Mouse (Mus musculus): ENCODE data around the gene Dusp9. TPM values are rescaled to one million over a fixed set of nuclear protein-coding genes. Genes with fewer than 3 reads are reported as not detected.

Gene Dusp9
- 0.24 TPM in 1 of 4 replicates, not detected in the others for total RNA-seq (2023; ENCODE audit: inconsistent age)

GRCm38 (mm10) chrX:73639255-73639675 lies at the start of gene Dusp9:
TSS of gene Dusp9 (plus strand) at chrX:73639419.

GRCm38 (mm10) chrX:73659575-73660283 lies 20.5 kb downstream of the Dusp9 start, which contains the start of gene Pnck:
TSS of gene Pnck (minus strand) at chrX:73660117.

GRCm38 (mm10) chrX:73672879-73673618 lies 33.8 kb downstream of the Dusp9 start, which contains the start of gene Slc6a8:
TSS of gene Slc6a8 (plus strand) at chrX:73673150.

Other genes with a start within 250 kb of the Dusp9 start
- not detected in 4 replicates for gene Gm18336, start 240.7 kb upstream of the Dusp9 start, total RNA-seq (2023; ENCODE audit: inconsistent age)
- gene Zfp92, start 228.3 kb upstream of the Dusp9 start, total RNA-seq (2023; ENCODE audit: inconsistent age) = not detected in 4 replicates
- 0.54 TPM in 1 of 4 replicates, not detected in the others for gene Trex2, start 204.1 kb upstream of the Dusp9 start, total RNA-seq (2023; ENCODE audit: inconsistent age)
- gene Haus7, start 180.4 kb upstream of the Dusp9 start, total RNA-seq (2023; ENCODE audit: inconsistent age) = 19.5 to 22.9 TPM (median 21.4 TPM) in 4 replicates
- 0.29 to 0.94 TPM (median 0.44 TPM) in 4 replicates for gene Bgn, start 155.8 kb upstream of the Dusp9 start, total RNA-seq (2023; ENCODE audit: inconsistent age)
- not detected in 4 replicates for gene Atp2b3, start 136.3 kb upstream of the Dusp9 start, total RNA-seq (2023; ENCODE audit: inconsistent age)
- not detected in 4 replicates for gene Pnck, start 20.7 kb downstream of the Dusp9 start, total RNA-seq (2023; ENCODE audit: inconsistent age)
- gene Slc6a8, start 33.7 kb downstream of the Dusp9 start, total RNA-seq (2023; ENCODE audit: inconsistent age) = 0.27 to 0.93 TPM (median 0.61 TPM) in 3 of 4 replicates, not detected in the other
- 130 to 149 TPM (median 134 TPM) in 4 replicates for gene Bcap31, start 76.8 kb downstream of the Dusp9 start, total RNA-seq (2023; ENCODE audit: inconsistent age)
- 67.0 to 74.1 TPM (median 71.8 TPM) in 4 replicates for gene Abcd1, start 77.2 kb downstream of the Dusp9 start, total RNA-seq (2023; ENCODE audit: inconsistent age)
- 0.12 to 0.27 TPM in 2 of 4 replicates, not detected in the others for gene Plxnb3, start 117.7 kb downstream of the Dusp9 start, total RNA-seq (2023; ENCODE audit: inconsistent age)
- gene Srpk3, start 135.0 kb downstream of the Dusp9 start, total RNA-seq (2023; ENCODE audit: inconsistent age) = 154 to 171 TPM (median 166 TPM) in 4 replicates
- 148 to 158 TPM (median 152 TPM) in 4 replicates for gene Idh3g, start 147.5 kb downstream of the Dusp9 start, total RNA-seq (2023; ENCODE audit: inconsistent age)
- gene Ssr4, start 147.6 kb downstream of the Dusp9 start, total RNA-seq (2023; ENCODE audit: inconsistent age) = 127 to 153 TPM (median 143 TPM) in 4 replicates
- 0.30 to 0.60 TPM (median 0.43 TPM) in 4 replicates for gene Pdzd4, start 185.6 kb downstream of the Dusp9 start, total RNA-seq (2023; ENCODE audit: inconsistent age)